Mouse (Mus musculus): ENCODE measurements around the gene Zdhhc16. TPM values are rescaled to one million over a fixed set of nuclear protein-coding genes. Genes with fewer than 3 reads are reported as not detected.

The Zdhhc16 gene
- total RNA-seq, 4 experiments from 2014 or later: 38.1 to 43.7 (median 42.7) TPM

- DNase-seq (ENCODE audit: low spot score in 2 of 2): no peak
These were observed 52.7 kb downstream of the Zdhhc16 start for GRCm38 (mm10) chr19:41985994-41986393.

DNA sequence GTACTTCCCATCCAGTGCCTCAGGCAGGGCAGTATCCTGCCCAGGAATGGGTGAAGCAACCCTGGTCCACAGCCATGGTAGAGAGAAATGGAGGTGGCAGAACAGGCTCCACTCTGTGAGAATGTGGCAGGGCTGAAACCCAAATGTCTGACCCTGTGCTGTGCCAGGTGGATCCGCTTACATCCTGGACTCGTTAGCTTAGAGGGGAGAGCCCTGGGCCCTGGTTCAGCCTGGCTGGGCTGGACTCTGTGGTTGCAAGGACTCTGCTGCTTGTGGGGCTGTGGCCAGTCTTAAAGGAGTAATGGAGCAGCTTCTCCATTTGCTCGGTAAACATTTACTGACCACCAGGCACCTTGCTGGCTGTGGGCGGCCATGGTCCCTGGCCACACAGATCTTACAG lies 53.9 kb downstream of the Zdhhc16 start:
- no peak for DNase-seq (ENCODE audit: low spot score in 2 of 2)

DNA sequence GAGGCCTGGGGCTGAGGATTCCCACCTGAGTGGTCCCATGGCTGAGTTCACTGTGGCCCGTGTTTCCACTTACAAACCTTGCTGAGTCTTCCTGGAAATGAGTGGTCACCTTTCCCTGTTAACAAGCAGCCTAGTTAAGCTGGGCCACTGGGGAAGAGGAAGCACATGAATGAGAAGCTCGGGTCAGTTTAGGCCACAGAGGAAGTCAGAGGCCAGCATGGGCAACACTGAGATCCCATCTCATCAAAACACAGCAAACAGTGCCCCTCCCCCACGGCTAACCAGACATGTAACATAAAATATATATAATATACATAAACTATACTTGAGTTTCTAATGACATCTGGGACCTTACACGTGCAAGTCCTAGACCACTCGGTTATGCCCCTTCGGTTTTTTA lies 56.5 kb downstream of the Zdhhc16 start:
- no peak for DNase-seq (ENCODE audit: low spot score in 2 of 2)

- no peak for DNase-seq (ENCODE audit: low spot score in 2 of 2)
These were observed 58.7 kb downstream of the Zdhhc16 start for GRCm38 (mm10) chr19:41991926-41992477.

DNA sequence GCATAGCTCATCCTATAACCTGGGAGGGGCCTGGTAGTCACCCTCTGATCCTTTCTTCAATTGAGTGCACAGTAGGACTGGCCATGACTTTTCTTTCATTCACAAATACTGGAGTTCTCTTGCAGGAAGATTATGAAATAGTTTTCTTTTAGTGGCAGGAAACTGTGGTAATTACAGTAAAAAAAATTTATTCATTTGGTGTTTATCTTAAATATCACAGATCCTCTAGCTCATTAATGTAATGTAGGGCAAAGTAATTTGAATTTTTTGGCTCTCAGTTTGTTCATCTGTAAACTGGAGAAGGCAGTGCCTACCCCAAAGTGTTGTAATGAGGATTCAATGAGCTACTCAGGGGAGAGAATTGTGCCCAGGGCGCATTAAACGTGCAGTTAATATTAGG lies 59.7 kb downstream of the Zdhhc16 start:
- DNase-seq (ENCODE audit: low spot score in 2 of 2): no peak

- DNase-seq (ENCODE audit: low spot score in 2 of 2): peak; percentile 57 to 79
These were observed 60.2 kb downstream of the Zdhhc16 start for GRCm38 (mm10) chr19:41993484-41993883.

Other genes starting within 250 kb of the Zdhhc16 start
- 10 to 100 TPM; 43.6 to 51.7 (median 48.7) TPM for gene Slit1, start 189.8 kb upstream of the Zdhhc16 start, total RNA-seq (2022)
- gene Arhgap19, start 131.4 kb upstream of the Zdhhc16 start, total RNA-seq (2022): 1 to 10 TPM; 3.2 to 5.5 (median 3.8) TPM
- gene Frat1, start 103.5 kb upstream of the Zdhhc16 start, total RNA-seq (2022): 10 to 100 TPM; 18.5 to 22.1 (median 20.7) TPM
- gene Frat2, start 85.3 kb upstream of the Zdhhc16 start, total RNA-seq (2022): 1 to 10 TPM; 5.9 to 8.2 (median 6.5) TPM
- gene Rrp12, start 37.3 kb upstream of the Zdhhc16 start, total RNA-seq (2022): 10 to 100 TPM; 30.1 to 33.4 (median 30.9) TPM
- gene Pgam1, start 21.6 kb upstream of the Zdhhc16 start, total RNA-seq (2022): 100 to 1,000 TPM; 554 to 587 (median 579) TPM
- 10 to 100 TPM; 26.0 to 31.7 (median 29.0) TPM for gene Exosc1, start 57 bp upstream of the Zdhhc16 start, total RNA-seq (2022)
- gene Mms19, start 47.7 kb downstream of the Zdhhc16 start, total RNA-seq (2022): 10 to 100 TPM; 29.3 to 43.8 (median 34.7) TPM
- gene Ubtd1, start 48.3 kb downstream of the Zdhhc16 start, total RNA-seq (2022): 10 to 100 TPM; 12.0 to 13.2 (median 12.5) TPM
- gene Ankrd2, start 102.5 kb downstream of the Zdhhc16 start, total RNA-seq (2022): under 1 TPM in 2 of 4 experiments, not detected in 2; 0.62 to 0.81 TPM
- gene Hoga1, start 112.1 kb downstream of the Zdhhc16 start, total RNA-seq (2022): 1 to 10 TPM; 4.8 to 6.0 (median 5.2) TPM
- gene 4933411K16Rik, start 118.8 kb downstream of the Zdhhc16 start, total RNA-seq (2022): 1 to 10 TPM in 1 of 4 experiments, under 1 TPM in 3; 0.36 to 1.2 (median 0.84) TPM
- gene Morn4, start 152.9 kb downstream of the Zdhhc16 start, total RNA-seq (2022): 10 to 100 TPM; 64.8 to 72.4 (median 68.3) TPM
- gene Pi4k2a, start 157.0 kb downstream of the Zdhhc16 start, total RNA-seq (2022): 10 to 100 TPM; 64.0 to 69.1 (median 66.9) TPM
- gene Avpi1, start 195.6 kb downstream of the Zdhhc16 start, total RNA-seq (2022): 10 to 100 TPM; 28.3 to 30.5 (median 29.8) TPM
- gene Marveld1, start 213.9 kb downstream of the Zdhhc16 start, total RNA-seq (2022): 10 to 100 TPM in 1 of 4 experiments, 1 to 10 TPM in 3; 8.7 to 10.2 (median 9.0) TPM
- gene Zfyve27, start 230.5 kb downstream of the Zdhhc16 start, total RNA-seq (2022): 100 to 1,000 TPM in 1 of 4 experiments, 10 to 100 TPM in 3; 78.2 to 101 (median 83.5) TPM